Mouse (Mus musculus) erythroid progenitor cell, adult 5-6 weeks (primary cell): Measurements from ENCODE around the gene Hcar1. TPM values are rescaled to one million over a fixed set of nuclear protein-coding genes. Genes with fewer than 3 reads are reported as not detected.

Experiments
- ATAC-seq: replicated peaks from 2 replicates; pipeline ENCODE4 v1.8.0; 2016; ENCODE audit warnings: moderate number of reproducible peaks, mild to moderate bottlenecking, moderate TSS enrichment, inconsistent platforms; ENCODE audit not compliant: poor library complexity, low FRiP score, severe bottlenecking
- total RNA-seq, 2 experiments: library from RNA; stranded (forward) in 1 of 2; stranded (reverse) in 1 of 2; fragments of 150-400 nt in 1 of 2; fragments of 186-747, 209-891 nt in 1 of 2; gene quantifications; 2 replicates each; pipeline versions ENCODE4 v1.2.3 to v1.2.4; 2015 to 2017; ENCODE audit warnings: low replicate concordance in 2 of 2

The Hcar1 gene
- total RNA-seq (2015; ENCODE audit: low replicate concordance) (not detected in 2 replicates), total RNA-seq (2017; ENCODE audit: low replicate concordance) (not detected in 2 replicates)

DNA sequence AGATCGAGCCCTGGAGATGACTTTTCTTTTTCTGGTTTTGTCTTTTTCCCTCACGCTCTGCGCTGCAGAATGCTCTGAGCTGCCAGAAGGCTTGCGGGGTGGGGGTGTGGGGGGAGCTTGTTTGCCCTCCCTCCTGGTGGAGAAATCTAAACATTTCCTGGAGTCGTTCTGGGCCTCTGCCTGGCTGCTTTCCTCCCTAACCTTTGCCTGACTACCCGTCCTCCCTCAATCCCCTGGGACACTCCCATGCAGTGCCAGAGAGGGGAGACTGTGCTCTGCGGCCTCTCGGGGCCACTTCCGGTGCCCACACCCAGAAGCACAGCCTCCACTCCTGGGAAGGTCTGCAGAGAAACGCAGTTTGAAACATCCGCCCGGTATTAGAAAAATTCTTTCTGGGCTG lies at the start of gene Hcar1:
TSS of gene Hcar1 (minus strand) at position 93 of the 400 bp plus-strand sequence.
- no peak for ATAC-seq

DNA sequence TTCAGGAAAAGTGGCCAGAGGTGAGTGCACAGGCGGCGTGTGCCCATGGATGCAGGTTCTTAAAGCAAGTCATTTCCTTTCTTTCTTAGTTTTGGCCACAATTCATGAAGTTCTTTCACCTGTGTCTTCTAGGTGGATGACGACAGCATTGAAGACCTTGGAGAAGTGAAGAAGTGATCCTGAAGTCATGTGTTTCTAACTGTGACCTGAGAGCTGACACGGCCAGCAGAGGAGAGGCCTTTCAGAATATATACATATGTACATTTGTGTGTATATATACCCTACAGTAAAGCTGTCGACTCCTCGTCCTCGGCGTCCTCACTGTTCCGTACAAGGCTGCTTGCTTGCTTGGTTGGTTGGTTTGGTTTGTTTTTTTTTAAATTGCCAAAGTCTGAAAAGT lies 47.3 kb upstream of the Hcar1 start, which contains the start of gene Gm43518:
TSS of gene Gm43518 (plus strand) at position 301 of the 400 bp plus-strand sequence.
- no peak for ATAC-seq

DNA sequence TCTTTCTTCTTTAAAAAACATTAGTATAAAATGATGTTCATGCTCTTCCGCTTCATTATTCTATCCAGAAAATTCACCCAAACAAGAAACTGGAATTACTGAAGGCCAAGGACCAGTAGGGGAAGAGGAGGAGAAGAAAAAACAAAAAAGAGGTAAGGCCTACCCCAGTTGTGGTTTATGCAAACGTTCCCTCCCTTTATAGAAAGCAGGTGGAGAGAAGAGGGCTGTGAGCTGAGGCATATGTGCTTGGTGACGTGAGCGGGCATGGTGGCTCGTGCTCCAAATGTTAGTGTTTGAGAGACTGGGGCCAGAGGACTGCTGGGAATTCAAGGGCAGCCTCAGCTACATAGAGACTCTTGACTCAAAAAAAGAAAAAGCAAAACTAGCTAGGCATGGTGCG lies 42.3 kb upstream of the Hcar1 start:
- ATAC-seq = no peak

DNA sequence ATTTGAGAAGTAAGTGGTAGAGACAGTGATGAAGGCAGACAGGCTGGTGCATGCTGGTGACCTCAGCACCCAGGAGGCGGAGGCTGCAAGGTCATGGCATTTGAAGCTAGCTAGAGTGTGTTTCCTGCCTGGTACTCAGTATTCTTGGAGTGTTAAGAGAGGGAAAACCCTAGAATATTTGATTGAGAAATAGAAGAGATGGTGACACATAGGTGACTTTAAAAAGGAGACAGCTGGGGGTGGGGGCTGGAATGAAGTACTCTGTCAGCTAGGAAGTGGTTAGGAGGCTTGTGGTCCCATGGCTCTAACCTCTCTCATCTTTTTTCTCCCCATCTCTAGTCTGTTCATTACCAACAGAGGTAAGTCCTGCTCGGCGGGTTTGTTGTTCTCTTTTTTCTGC lies 35.0 kb upstream of the Hcar1 start:
- ATAC-seq = no peak

DNA sequence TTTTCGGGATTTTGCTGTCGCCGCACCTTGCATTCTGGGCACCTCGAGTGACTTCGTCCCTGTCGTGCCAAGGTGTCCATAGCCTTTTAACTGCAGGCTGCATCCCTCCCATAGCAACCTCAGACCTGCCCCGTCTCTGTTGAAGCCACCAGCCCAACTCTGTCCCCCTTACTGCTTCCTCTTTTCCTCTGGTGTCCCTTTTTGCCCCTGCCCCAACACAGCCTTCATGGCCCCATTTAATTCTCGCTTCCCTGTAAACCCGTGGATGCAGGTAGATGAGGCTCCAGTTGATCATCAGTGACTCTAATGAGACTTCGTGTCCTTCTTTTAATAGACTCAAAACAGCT lies 27.8 kb upstream of the Hcar1 start:
- 0 out of 2 replicates have a peak, but pooled peaks have one; percentile 2 for ATAC-seq

DNA sequence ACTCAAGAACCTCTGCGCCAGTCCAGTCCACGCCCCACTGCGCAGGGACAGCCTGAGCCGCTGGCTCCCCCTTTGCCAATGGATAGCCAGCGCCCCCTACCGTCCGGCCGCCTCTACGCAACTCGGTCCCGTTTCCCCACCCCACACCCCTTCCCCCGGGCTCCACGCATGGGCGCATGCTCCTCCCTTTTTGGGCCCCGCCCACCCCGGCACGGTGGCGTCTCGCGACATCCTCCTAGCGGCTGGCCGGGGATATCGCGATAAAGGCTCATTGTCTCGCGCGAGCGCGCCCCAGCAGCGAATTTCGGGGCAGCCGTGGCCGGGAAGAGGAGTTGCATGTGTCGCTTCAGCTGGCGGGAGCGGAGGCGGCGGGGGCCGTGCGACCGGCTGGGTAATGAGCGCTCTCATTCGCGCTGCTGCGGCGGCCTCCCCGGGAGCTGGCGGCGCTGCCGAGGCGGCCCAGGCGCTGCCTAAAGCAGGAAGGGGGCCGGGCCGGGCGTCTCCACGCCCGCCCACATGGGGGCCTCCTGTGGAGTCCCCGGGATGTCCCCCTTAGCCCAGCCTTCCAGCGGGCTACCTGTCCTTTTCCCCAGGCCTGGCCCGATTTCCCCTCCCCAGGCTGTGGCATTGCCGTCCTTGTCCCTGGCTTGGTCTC lies 27.3 kb upstream of the Hcar1 start, which contains the start of gene Denr:
TSS of gene Denr (plus strand) at position 200 of the 655 bp plus-strand sequence.
- peak; percentile 98 for ATAC-seq

DNA sequence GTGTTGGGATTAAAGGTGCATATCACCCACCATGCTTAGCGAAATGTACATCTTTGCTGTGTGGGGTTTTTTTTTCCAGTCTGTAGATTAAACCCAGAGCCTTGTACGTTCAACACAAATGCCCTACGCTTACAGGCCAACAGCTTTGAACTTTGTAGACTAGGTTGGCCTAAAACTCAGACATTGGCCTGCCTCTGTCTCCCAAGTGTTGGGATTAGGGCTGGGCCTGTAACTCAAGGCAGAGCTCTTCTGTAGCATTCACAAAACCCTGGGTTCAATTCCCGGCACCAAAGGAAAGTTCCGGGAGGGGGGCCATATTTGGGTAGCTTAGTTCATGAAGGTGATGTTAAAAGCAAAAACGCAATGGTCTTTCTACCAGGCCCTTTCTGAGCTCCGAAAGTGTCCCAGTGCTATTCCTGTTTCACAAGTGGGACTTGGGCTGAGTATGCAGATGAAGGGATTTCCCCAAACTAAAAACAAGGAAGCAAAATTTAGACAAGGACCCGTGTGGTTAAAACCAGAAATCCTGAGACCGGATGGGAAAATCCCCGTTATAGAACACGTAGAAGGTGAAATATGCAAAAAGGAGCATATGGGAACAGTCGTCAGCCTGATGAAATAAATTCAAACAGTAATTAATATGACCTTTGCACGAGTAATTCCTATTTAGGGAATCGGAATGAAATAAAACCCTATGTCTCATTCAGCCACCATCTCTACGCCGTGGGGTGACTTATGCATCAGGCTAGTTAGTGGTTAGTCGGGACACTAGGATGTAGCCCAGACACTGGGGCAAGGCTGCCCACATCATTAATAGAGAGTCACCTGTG lies 26.5 kb upstream of the Hcar1 start:
- no peak for ATAC-seq

DNA sequence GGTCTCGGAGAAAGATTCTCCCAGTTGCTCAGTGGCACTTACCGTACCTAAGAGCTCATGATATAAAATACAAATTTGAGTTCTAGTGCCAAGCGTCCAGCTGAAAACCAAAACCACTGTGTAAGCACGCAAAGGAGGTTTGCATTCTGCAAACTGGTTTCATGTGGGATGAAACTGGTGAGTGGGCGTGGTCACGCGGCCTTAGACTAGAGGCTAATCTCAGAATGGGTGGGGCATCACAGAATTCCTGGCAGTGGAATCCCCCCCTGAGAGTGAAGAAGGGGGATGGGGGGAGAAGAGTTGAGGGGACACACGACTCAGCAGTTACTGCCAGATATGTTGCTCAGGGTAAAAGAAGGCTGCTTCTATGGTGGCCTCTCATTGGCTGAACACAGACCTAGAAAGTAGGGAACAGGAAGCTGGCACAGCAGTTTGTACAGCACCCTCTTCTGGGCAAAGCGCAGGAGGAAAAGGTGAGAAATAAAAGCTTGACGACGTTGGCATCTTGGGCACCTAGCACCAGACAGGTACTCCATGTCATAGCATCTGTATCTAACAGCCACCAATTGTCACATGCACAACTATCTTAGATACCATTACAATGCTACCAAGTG lies 24.3 kb upstream of the Hcar1 start:
- no peak for ATAC-seq

DNA sequence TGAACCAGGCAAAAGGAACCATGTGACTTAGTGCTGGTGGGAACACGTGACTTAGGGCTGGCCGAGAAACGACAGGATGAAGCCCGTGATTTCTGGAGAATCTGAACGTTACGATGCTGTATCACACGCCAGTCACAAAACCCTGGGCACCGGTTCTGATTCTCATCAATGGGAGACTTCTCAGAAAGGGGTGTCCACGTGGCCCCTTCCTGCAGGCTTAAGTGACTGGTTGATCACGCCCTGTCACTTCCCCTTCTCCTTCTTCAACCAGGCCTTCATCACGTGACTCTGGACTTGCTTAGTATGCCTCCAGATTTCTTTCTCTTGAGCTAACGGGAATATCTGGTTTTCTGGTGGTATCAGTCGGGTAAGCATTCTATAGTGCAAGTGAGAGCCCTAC lies 17.5 kb upstream of the Hcar1 start:
- ATAC-seq = no peak

DNA sequence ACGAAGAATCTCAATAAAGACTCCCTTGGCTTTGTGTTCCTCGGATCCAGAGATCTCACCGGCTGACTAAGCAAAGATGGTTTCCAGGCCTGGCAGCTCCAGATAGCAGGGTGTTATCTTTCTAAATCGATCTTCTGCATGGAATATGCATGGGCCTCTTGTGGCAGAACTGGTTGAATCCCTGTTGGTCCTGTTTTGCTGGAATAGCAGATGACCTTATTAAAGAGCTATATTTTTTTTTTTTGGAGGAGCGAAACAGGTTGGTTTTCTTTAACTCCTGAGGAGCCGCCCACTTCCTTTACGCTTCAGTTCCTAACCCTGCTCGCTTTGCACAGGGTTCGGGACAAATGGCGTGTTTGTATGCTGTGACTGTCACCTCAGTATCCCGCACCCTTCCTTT lies 16.6 kb upstream of the Hcar1 start:
- ATAC-seq = no peak

DNA sequence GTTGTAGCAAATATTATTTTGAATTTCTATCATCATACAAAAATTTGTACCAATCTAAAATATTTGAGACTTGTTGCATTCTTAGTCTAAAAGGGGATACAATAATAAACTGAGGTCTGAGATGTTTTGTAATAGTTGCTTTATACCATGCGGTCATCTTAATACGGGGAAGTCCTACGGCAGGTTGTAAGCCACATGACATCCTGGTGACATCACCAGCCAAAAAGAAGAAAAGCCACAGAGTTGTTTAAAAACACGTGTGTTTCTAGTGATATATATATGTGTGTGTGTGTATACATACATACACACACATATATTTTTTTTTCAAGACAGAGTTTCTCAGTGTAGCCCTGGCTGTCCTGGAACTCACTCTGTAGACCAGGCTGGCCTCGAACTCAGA lies 13.7 kb upstream of the Hcar1 start:
- ATAC-seq = no peak

DNA sequence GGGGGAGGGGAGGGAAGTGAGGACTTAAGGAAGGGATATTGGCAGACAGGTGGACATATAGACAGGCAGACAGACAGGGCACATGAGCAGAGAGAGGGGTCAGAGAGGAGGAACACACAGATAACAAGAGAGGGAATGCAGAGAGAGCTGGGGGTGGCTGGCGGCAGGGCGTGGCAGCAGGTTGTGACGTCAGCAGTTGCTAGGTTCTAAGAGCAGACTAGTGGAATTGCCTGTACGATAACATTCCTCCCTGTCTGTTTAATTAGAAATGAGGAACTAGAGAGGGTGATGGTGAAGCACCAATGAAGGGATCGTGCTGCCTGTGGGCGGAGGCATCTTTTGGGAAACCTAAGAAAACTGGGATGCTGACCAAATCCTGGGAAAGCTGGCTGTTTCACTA lies 11.8 kb upstream of the Hcar1 start:
- ATAC-seq = no peak

DNA sequence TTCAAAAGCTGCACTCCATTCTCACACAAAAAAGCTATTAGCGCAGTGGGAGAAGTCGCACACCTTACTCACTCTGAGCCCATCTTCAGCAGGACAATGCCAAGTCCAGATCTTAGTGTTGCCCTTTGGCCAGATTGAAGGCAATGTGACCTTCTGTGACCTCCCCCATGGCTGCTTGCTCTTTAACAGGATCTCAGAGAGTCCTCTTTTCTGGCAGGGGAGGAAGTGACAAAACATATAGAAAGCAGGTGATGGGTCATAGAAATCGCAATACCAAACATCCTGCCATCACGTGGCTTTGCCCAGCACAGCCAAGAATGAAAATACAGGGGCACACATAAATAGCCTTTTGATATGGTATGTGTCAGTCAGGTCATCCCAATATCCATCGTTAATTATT lies 11.2 kb upstream of the Hcar1 start:
- no peak for ATAC-seq

DNA sequence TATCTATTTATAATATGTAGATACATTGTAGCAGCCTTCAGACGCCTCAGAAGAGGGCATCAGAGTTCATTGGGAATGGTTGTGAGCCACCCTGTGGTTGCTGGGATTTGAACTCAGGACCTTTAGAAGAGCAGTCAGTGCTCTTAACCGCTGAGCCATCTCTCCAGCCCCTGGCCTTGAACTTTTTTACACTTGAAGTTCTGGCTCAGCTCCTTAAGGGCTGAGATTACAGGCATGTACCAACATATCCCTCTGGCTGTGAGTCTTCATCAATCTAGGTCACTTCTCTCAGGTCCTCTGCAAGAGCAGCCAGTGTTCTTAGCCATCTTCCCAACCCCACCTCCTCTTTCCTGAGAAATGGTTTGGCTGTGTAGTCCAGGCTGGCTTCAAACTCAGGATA lies 10.5 kb upstream of the Hcar1 start:
- no peak for ATAC-seq

DNA sequence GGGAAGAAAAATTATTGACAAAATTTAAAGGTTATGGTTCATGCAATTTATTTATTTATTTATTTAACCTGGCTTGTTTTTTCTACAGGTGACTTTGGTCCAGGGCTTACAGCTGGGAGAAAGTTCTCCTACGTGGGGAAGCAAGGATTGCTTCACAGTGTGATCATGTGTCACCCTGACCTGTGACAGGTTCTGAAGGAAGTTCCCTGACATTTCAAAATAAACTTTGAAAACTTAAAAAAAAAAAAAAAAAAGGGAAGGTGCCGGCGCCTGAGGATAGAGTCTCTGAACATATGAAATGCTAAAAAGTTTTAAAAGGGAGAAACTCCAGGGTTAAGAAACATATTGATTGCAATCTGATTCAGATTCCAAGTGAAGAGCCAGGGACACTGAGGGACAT lies 6.5 kb upstream of the Hcar1 start:
- no peak for ATAC-seq

DNA sequence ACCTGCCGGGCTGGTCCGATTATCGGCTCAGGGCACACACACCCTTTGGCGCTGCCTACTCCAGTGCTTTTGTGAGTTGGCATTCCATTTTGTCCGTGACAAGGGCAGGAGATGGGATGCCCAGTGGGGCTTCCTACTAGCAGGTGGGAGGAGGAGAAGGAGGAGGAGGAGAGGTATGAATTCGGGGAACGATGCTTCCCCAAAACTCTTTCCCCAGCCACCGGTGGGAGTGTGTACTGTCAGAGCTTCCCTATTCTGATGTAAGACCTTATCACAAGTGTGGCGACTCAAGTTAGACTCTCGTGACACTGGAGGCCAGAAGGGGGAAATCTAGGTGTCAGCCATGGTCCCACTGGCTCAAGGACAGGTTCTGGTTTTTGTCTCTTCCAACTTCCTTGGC lies 4.5 kb upstream of the Hcar1 start:
- no peak for ATAC-seq

DNA sequence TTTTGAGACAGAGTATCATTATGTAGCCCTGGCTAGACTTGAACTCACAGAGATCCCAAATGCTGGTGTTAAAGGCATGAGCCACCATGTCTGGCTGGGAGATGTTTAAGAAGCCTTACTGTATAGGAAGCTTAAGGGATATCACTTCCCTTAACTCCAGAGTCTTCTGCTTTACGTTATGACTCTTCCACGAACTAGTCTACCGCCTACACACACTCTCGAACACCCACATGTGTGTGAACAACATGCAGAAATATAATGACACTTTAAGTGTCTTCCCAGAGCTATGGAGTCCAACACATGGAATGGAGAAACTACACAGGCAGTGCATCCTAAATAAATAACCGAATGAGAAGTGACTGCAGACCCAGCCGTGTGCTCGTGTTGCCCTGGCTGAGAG lies 4.1 kb upstream of the Hcar1 start:
- ATAC-seq = no peak

DNA sequence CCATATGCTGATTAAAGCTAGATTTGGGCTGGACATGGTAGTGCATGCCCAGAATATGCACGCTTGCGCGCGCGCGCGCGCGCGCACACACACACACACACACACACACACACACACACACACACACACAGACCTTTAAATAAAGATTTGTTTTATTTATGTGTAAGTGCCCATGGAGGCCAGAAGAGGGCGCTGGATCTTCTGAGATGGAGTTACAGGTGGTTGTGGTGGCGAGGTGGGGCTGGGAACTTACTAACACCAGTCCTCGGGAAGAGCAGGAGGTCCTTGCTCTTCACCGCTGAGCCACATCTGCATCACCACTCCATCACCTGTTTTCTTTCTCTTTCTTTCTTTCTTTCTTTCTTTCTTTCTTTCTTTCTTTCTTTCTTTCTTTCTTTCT lies 958 bp upstream of the Hcar1 start:
- ATAC-seq = no peak

DNA sequence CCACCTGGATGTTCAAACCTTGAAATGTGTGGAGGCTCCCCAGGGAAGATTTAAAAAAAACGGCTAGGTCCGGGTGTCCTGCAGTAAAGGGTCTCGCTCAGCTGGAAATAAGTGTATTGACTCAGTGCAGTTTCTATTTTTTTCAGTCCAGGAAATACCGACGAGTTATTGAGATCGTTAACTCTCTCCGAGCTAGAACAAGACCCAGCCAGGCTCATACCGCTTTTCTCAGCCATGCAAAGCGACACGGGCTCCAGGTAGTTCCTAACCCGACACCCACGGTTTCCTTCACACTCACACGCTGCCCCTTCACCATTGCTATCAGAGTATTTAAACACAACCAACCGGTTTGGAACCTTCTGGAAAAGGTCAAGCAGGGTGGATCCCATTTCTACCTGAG lies 1.8 kb downstream of the Hcar1 start:
- no peak for ATAC-seq

DNA sequence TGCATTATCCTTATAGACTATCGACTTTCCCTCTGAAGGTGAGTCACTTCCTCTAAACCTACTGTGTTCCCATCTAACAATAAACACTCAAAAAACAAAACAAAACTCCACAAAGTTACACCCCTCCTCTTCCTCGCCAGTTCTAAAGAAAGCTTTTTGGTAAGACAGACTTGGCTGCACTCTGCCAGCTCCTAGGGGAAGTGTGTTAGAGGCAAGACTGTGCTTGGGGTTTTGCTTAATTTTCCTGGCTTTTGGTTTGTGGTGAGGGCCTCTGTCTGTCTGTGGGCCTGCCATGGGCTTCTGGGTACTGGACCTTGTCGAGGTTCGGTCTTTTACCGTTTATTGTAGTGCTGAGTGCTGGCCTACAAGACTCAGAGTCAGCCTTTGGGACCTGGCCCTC lies 5.6 kb downstream of the Hcar1 start:
- no peak for ATAC-seq

DNA sequence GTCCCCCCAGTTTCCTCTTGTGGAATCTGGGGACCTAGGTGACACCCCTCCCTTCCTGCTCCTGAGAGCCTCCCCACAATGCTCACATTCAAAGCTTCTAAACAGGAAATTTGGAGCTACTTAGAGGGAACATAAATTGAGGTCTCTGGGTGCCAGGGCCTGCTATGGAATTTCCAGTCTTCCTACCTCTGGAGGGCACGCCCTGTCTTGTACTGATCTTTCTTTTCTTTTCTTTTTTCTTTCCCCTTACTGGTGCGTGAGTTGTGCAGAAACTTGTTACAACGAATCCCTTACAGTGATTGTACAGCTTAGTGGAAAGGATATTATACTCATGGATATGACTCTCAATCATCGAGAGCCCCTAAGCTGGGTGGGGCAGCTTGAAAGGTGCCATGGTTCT lies 10.2 kb downstream of the Hcar1 start:
- ATAC-seq = no peak
